Mouse (Mus musculus) limb, embryonic 11.5 days (tissue): Measurements from ENCODE around the gene Grm7. TPM values are rescaled to one million over a fixed set of nuclear protein-coding genes. Genes with fewer than 3 reads are reported as not detected.

Experiments used
- ATAC-seq: fragments of 200-750 bp; cut with Nextera tagmentation; 2 replicates; pipeline ENCODE4 v1.8.0; 2017; ENCODE audit warnings: low read depth; ENCODE audit not compliant: insufficient number of reproducible peaks, low FRiP score, low TSS enrichment
- DNase-seq: peaks from one replicate; pipeline ENCODE4 v3.0.0-alpha.2; 2015; ENCODE audit warnings: low spot score
- H3K27ac ChIP-seq: fragments of 300-500 bp; sonication (generic); replicated peaks from 2 replicates; pipeline ENCODE4 v1.5.1; 2014; ENCODE audit warnings: low read depth, mild to moderate bottlenecking, low read length
- H3K27me3 ChIP-seq: fragments of 300-500 bp; sonication (generic); 2 replicates; pipeline ENCODE4 v1.6.1; 2014; ENCODE audit warnings: mild to moderate bottlenecking, low read length, mixed read lengths; ENCODE audit not compliant: control insufficient read depth, insufficient read depth
- H3K36me3 ChIP-seq: fragments of 300-500 bp; sonication (generic); 2 replicates; pipeline ENCODE4 v1.6.1; 2014; ENCODE audit warnings: mild to moderate bottlenecking, low read length, moderate library complexity, mixed read lengths; ENCODE audit not compliant: control insufficient read depth, insufficient read depth
- H3K4me1 ChIP-seq: fragments of 300-500 bp; sonication (generic); 2 replicates; pipeline ENCODE4 v1.6.1; 2014; ENCODE audit warnings: low read length, mixed read lengths; ENCODE audit not compliant: control insufficient read depth, insufficient read depth
- H3K4me2 ChIP-seq: fragments of 300-500 bp; sonication (generic); 2 replicates; pipeline ENCODE4 v1.6.1; 2014; ENCODE audit warnings: low read depth, mild to moderate bottlenecking, moderate library complexity; ENCODE audit not compliant: severe bottlenecking
- H3K4me3 ChIP-seq: fragments of 300-500 bp; sonication (generic); 2 replicates; pipeline ENCODE4 v1.5.1; 2014; ENCODE audit warnings: low read depth, low read length
- H3K9ac ChIP-seq: fragments of 300-500 bp; sonication (generic); 2 replicates; pipeline ENCODE4 v1.6.1; 2014; ENCODE audit warnings: mild to moderate bottlenecking, low read length
- H3K9me3 ChIP-seq: fragments of 300-500 bp; sonication (generic); 2 replicates; pipeline ENCODE4 v1.6.1; 2016; ENCODE audit warnings: low read length; ENCODE audit not compliant: control insufficient read depth
- WGBS: fragments of 180-500 bp; shearing (Covaris S2); extraction: QIAGEN DNeasy Blood & Tissue Kit; methylation state at CpG from one replicate; pipeline ENCODE4 v1.1.7; 2014; 5-methylcytosine and 5-hydroxymethylcytosine counted together
- polyA plus RNA-seq: library from polyadenylated mRNA; unstranded; fragments of >200 nt; fragmentation: Nextera tagmentation; extraction: Ambion mirVana; gene quantifications from 2 replicates; pipeline ENCODE4 v1.2.1, GENCODE M21; 2014

Gene Grm7
- polyA plus RNA-seq, 1 experiment from 2014 or later = 0.15 TPM

DNA sequence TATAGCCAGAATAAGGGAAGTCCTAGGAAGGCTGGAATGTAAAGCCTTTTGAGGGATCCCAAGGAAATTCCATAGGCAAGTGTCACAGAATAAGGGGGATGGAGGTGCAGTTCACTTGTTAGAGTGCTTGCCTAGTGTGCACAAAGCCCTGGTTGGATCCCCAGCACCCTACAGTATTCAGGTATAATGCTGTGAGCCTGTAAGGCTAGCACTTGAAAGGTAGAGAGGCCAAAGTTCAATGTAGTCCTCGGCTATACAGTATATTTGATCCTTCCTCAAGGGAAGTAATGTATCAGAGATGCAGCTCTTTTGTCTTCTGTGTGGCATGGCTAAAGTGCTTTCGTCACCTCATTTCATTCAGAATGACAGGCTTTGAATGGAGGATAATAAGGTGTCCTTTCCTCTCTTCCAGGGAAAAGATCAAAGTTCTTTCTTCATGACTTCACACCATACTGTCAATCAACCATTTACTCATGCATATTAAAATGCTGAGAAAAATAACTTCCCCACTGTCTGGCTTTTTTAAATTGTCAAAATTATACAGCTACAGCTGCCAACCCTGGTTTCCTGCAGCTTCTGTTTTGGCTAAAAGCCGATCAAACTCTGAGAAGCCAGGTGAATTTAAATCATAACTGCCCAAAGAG is 658.7 kb downstream of the Grm7 start:
- H3K4me2 ChIP-seq = no peak overlapping the region
- whole genome bisulfite sequencing = 75% methylated on average over 3 of the region's 3 CpGs
- H3K9ac ChIP-seq = no peak overlapping the region
- H3K4me3 ChIP-seq = no peak overlapping the region
- H3K27me3 ChIP-seq = no peaks in the 10 kb centered on the region
- ATAC-seq (no peak), DNase-seq (no peak)
- H3K4me1 ChIP-seq = no peaks in the 10 kb centered on the region
- H3K9me3 ChIP-seq = no peaks in the 10 kb centered on the region
- H3K27ac ChIP-seq = no peak overlapping the region
- H3K36me3 ChIP-seq = no peaks in the 10 kb centered on the region

DNA sequence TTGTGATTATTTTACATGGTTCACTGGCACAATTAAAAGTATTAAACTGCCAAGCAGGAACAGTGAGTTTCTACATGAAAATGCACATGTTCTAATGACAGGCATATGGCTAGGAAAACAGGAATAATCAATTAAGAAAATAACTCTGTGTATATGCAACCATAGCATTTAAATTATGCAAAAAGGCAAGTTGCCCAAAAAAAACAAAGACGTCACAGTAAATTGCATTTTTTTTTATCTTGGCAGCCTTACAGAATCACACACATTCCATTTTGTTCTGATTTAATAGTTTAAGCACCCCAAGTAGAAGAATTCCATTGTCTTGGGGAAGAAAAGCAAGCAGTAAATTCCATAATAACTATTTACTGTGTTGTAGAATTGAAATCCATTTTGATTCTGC is 716.3 kb downstream of the Grm7 start:
- H3K4me3 ChIP-seq = no peak overlapping the region
- H3K9ac ChIP-seq = no peak overlapping the region
- no peaks in the 10 kb centered on the region for H3K36me3 ChIP-seq
- ATAC-seq (no peak), DNase-seq (no peak)
- H3K4me1 ChIP-seq = no peaks in the 10 kb centered on the region
- no peak overlapping the region for H3K4me2 ChIP-seq
- no peaks in the 10 kb centered on the region for H3K9me3 ChIP-seq
- H3K27ac ChIP-seq = no peak overlapping the region
- 83% methylated on average over 1 of the region's 1 CpGs for WGBS
- H3K27me3 ChIP-seq = no peaks in the 10 kb centered on the region

DNA sequence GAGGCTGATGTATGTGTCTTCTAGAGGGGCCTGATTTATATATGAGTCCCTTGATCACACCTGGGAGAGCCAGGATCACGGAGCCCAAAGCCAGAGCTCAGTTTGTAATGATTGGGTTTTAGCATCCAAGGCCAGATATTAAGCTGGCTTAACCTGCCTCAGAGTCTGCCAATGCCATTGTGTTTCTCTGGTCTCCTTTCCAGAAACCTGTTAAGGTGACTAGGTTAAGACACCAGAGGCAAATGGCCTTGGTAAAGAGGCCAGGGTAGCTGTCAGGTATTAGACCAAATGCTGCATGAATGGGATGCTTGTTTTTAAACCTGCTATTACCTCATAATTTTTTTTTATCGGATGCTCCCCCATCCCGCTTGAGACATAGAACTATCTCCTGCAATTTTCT is 722.7 kb downstream of the Grm7 start:
- no peak overlapping the region for H3K27ac ChIP-seq
- ATAC-seq (no peak), DNase-seq (no peak)
- no peak overlapping the region for H3K4me2 ChIP-seq
- WGBS = 93% methylated on average over 3 of the region's 3 CpGs
- no peaks in the 10 kb centered on the region for H3K9me3 ChIP-seq
- no peaks in the 10 kb centered on the region for H3K27me3 ChIP-seq
- H3K4me1 ChIP-seq = no peaks in the 10 kb centered on the region
- H3K36me3 ChIP-seq = no peaks in the 10 kb centered on the region
- H3K4me3 ChIP-seq = no peak overlapping the region
- H3K9ac ChIP-seq = no peak overlapping the region

DNA sequence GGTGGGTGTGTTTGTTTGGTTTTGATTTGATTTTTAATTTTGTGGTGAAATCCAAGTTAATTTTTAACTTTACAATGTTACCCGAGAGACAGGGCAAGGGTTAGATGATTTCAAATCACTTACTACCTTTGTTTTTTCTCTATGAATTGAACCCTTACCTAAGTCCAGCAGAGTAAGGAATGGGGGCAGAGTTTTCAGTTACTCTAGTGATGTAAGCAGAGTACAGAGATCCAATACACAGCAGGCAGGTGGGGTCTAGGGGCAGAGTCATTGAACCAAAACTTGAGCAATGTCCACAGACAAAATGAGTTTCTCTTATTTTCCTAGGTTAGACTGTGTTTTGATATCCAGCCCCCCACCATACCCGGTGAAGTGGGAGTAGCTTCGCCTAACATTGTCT is 723.2 kb downstream of the Grm7 start:
- H3K4me1 ChIP-seq = no peaks in the 10 kb centered on the region
- H3K27me3 ChIP-seq = no peaks in the 10 kb centered on the region
- 75% methylated on average over 3 of the region's 3 CpGs for WGBS
- H3K9ac ChIP-seq = no peak overlapping the region
- DNase-seq = no peak
- H3K36me3 ChIP-seq = no peaks in the 10 kb centered on the region
- H3K9me3 ChIP-seq = no peaks in the 10 kb centered on the region
- ATAC-seq = no peak
- H3K27ac ChIP-seq = no peak overlapping the region
- H3K4me3 ChIP-seq = no peak overlapping the region
- no peak overlapping the region for H3K4me2 ChIP-seq

DNA sequence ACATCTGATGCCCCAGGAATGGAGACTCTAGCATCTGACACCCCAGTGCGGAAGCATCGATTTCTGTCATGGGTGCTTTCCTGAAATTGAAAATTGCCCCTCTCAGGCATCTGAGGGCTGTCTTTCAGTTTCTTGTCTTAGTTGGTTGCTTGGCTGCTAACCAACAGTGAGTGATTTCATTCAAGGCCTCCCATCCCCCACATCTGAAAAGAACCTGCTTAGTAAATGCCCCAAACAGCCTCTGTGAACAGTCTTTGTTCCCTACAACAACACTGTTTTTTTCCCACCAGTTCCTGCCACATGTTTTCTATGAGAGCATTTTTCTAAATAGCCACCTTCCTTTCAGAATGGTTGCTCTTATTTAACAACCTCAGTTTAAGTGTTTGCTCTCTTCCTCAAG is 723.6 kb downstream of the Grm7 start:
- H3K9me3 ChIP-seq = no peaks in the 10 kb centered on the region
- no peaks in the 10 kb centered on the region for H3K36me3 ChIP-seq
- no peaks in the 10 kb centered on the region for H3K27me3 ChIP-seq
- no peak overlapping the region for H3K27ac ChIP-seq
- H3K4me1 ChIP-seq = no peaks in the 10 kb centered on the region
- DNase-seq (no peak), ATAC-seq (no peak)
- H3K4me3 ChIP-seq = no peak overlapping the region
- no peak overlapping the region for H3K9ac ChIP-seq
- WGBS = 86% methylated on average over 2 of the region's 2 CpGs
- no peak overlapping the region for H3K4me2 ChIP-seq

DNA sequence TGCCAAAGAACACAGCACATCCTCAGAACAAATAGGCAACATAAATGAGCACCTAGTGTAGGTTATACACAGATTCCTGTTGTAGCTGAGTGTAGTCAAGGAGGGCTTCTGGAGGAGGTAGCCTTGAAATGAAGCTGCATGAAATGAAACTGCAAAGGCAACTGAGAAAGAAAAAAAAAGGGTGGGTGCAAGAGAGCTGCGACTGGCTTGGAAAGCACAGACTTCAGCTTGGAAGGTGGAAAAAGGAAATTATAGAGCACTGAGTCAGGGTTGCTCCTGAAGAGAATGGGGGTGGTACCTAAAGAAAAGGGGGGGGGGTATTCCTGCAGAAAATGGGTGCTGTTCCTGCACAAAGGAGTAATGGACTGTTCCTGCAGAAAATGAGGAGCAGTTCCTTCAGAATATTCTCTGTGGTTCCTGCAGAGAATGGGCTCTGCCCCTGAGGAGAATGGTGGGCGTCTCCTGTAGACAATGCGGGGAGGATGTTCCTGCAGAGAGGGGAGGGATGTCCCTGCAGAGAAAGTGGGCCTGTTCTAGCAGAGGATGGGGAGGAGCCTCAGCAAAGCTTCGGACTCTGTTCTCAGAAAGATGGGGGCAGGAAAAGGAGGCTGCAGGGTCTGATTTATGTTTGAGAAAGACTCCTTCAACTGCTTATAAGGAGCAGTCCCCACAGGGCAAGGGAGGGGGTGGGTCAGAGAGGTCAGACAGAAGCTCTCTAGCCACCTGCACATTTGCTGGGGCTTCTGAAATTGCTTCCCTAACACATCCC is 726.4 kb downstream of the Grm7 start:
- DNase-seq (peak; percentile 35), ATAC-seq (peak; percentile 71; the same call in 1 of the 2 replicates)
- no peaks in the 10 kb centered on the region for H3K36me3 ChIP-seq
- H3K4me1 ChIP-seq = no peaks in the 10 kb centered on the region
- H3K4me3 ChIP-seq = no peak overlapping the region
- no peaks in the 10 kb centered on the region for H3K9me3 ChIP-seq
- H3K4me2 ChIP-seq = no peak overlapping the region
- no peaks in the 10 kb centered on the region for H3K27me3 ChIP-seq
- WGBS = 15% methylated on average over 4 of the region's 4 CpGs
- H3K27ac ChIP-seq = no peak overlapping the region
- H3K9ac ChIP-seq = no peak overlapping the region

DNA sequence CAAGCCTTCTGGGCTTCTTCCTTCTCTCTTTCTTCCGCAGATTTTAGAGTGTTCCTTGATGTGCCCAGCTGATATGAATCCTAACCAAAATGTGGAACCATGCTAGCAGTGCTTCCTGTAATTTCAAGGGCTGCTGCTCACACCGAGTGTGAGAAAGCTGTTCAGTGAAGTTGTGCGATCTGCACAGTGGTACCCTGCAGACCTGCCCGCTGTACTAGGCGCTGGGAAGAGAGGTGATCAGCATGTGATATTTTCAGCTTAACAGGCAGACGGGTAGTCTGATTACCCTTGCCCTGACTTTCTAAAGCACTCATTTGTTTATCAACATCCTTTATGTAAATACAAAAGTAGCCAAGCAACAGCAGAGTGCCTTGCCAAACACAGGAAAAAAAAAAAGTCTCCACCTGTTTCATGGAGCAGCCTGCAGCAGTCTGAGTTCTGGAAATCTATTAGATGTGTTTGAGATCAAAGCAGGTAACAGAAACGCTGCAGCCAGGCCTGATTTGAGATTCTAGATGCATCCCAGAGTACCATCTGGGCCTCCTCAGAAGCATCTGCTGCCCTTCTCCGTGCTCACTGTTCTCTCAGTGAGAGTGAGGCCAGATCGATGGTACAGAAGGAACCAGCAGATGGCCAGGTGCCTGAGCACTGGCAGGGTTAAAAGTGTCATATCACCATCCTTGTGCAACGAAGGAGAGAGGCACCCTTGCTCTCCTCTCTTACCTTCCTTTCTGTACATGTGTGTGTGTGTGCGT is 727.4 kb downstream of the Grm7 start:
- H3K4me2 ChIP-seq = no peak overlapping the region
- no peaks in the 10 kb centered on the region for H3K36me3 ChIP-seq
- H3K4me3 ChIP-seq = no peak overlapping the region
- H3K9ac ChIP-seq = no peak overlapping the region
- WGBS = 43% methylated on average over 11 of the region's 11 CpGs
- DNase-seq = no peak
- no peak for ATAC-seq
- H3K27ac ChIP-seq = no peak overlapping the region
- no peaks in the 10 kb centered on the region for H3K9me3 ChIP-seq
- H3K27me3 ChIP-seq = no peaks in the 10 kb centered on the region
- no peaks in the 10 kb centered on the region for H3K4me1 ChIP-seq

DNA sequence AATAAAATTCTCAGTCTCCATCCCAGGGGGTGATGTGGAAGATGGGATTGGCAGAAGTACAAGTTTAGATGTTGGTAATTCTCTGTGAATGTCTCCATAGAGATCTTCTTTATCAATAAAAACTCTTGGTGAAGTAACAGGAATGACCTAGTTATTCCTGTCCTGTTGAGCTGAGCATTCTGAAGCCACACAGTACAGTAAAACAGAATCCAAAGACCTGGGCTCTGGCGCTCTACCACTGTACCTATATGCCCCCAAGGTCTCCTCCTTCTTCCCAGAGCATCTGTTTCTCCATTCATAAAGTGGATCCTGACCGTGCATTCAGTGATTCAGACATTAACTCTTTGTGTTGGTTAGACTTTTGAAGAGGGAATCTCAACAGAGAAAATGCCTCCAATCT is 735.3 kb downstream of the Grm7 start:
- no peaks in the 10 kb centered on the region for H3K4me1 ChIP-seq
- H3K9ac ChIP-seq = no peak overlapping the region
- no peaks in the 10 kb centered on the region for H3K36me3 ChIP-seq
- no peak overlapping the region for H3K4me2 ChIP-seq
- H3K27ac ChIP-seq = no peak overlapping the region
- H3K9me3 ChIP-seq = no peaks in the 10 kb centered on the region
- DNase-seq (no peak), ATAC-seq (no peak)
- WGBS = 78% methylated on average over 2 of the region's 2 CpGs
- no peaks in the 10 kb centered on the region for H3K27me3 ChIP-seq
- no peak overlapping the region for H3K4me3 ChIP-seq
